Mouse (Mus musculus): ENCODE results near the gene Tpst1.
A peak's percentile ranks its signal among the peaks of the same experiment; 100 is the strongest.

The Tpst1 gene

GRCm38 (mm10) chr5:130149726-130150310, 76.7 kb downstream of the Tpst1 start:
- DNase-seq, result no peak

GRCm38 (mm10) chr5:130154286-130154685, 81.2 kb downstream of the Tpst1 start:
- DNase-seq, result no peak

DNA sequence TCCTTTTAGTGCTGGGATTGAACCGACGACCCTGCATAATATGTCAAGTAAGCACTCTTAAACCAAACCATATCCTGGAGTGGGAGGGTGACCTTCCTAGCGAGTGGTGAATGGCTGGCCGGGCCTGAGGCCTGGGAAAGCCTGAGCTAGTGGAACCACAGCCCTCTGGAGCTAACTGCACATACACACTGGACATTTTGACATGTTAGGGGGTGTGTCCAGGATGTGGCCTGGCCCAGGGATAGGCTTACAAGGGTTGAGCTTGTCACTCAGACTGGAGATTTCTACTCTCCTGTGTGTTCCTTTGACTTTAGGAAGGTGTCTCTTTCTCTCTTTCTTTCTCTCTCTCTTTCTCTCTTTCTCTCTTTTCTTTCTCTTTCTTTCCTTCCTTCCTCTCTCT, 85.4 kb downstream of the Tpst1 start:
- no peak for DNase-seq

GRCm38 (mm10) chr5:130159761-130160201, 86.7 kb downstream of the Tpst1 start:
- no peak for DNase-seq

GRCm38 (mm10) chr5:130163670-130164069, 90.5 kb downstream of the Tpst1 start:
- peak; percentile 80 for DNase-seq

- no peak for DNase-seq
Observed at GRCm38 (mm10) chr5:130165213-130165612, 92.1 kb downstream of the Tpst1 start.

- no peak for DNase-seq
Observed at GRCm38 (mm10) chr5:130169109-130169508, 96.0 kb downstream of the Tpst1 start.

GRCm38 (mm10) chr5:130170666-130171422, 97.7 kb downstream of the Tpst1 start:
- peak; percentile 57 for DNase-seq

DNA sequence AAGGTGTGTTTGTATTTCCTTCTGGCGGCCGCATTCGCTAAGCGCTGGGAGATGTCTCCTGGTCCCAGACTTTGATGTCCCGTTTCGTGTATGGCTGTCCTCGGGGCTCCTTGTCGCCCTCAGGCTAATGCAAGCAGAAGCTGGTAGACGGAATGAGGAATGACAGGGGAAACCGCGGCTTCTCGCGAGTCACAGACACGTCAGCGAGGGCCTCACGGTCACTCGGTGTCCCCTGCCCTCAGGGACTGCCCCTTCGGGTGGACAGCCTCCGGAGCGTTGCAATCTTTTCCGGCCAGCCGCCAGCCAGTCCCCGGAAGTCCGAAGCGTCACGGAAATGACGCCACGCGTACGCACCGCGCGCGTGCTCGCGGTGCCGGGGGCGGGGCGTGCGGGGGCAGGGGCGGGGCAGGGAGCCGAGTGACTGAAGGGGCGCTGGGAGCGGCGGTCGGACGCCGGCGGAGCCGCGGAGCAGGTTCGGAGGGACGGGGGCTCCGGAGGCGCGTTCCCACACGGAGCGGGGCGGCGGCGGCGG, 98.4 kb downstream of the Tpst1 start, which contains the start of gene Rabgef1:
TSS of gene Rabgef1 (plus strand) at position 376 of the 532 bp plus-strand sequence.
- peak; percentile 92 for DNase-seq

- DNase-seq, result peak; percentile 54
Observed at GRCm38 (mm10) chr5:130171956-130172601, 99.0 kb downstream of the Tpst1 start.

GRCm38 (mm10) chr5:130173012-130173411, 99.9 kb downstream of the Tpst1 start:
- DNase-seq, result no peak

DNA sequence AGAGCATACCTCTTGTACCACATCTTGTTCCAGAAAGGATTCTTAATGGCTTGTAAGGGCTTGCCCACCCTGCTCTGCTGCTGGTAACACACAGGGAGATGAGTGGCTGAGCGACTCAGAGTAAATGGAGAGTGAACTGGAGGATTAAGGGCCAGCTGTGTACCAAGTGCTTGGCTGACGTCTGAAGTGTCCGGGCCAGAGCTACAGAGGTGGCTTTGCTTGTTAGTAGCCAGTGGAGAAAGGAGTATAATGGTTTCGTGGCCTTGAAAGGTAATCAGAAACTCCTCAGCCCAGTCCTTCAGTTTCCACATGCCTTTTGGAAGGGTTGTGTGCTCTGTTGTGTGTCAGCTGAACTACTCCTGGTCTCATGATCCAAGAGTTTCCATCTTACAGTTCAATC, 104.7 kb downstream of the Tpst1 start:
- no peak for DNase-seq

GRCm38 (mm10) chr5:130180362-130180761, 107.2 kb downstream of the Tpst1 start:
- DNase-seq, result no peak

DNA sequence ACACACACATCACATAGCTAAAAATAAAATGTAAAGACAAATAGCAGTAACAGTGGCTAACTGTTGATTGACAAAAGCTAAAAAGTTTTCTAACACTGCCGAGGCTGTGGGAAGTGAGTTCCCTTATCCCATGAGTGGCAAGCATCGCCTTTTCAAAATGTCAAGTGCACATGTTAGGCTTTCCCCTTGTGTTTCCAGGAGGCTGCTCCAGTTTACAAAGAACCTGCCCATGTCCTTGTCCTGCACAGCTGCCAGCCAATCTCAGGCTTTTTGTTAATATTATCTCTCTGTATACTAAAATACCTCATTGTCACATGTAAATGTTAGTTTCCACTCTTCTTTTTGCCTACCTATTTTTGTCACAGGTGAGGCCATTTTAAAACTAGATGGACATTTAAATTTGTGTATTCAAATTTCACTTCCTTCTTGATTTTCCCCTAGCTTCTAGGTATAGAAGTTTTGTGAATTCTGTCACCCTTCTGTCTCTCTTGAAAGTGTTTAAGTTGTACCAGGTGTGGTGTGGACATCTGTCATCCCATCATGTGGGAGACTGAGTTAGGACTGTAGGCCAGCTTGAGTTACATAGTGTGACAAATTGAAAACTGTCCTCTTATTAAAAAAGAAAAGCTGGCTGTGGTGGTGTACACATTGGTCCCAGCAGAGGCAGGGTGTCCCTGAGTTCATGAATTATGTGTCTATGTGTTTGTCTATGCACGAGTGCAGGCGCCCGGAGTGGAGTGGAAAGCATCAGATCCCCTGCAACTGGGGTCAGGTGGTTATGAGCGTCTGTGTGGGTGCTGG, 108.8 kb downstream of the Tpst1 start:
- DNase-seq, result no peak

GRCm38 (mm10) chr5:130182541-130182821, 109.4 kb downstream of the Tpst1 start:
- no peak for DNase-seq

DNA sequence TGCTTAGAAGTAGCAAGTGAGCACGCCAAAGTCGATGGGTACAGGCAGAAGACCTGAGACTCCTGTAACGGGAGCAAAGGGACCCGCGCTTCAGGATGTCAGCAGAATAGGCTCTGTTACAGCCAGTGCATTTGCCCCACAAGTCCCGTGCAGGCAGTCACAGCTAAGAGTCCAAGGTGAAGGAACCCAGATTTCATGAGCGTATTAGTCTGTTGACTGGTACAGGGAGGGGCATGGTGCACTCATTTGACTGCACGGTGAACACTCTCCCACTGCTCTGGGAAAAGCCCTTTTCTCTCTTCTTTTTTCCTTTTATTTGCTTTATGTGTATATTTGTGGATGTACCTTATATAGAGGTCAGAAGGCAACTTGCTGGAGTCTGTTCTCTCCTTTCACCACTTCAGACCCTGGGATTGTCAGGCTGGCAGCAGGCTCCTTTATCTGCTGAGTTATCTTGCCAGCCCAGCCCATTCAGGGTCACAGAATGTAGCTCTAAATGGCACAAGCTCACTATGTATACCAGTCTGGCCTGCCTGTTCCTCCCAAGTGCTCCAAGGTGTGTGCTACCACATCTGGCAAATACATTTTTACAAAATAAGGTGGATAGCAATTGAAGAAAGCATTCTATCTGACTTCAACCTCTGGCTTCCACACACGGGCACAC, 111.2 kb downstream of the Tpst1 start:
- DNase-seq, result no peak

DNA sequence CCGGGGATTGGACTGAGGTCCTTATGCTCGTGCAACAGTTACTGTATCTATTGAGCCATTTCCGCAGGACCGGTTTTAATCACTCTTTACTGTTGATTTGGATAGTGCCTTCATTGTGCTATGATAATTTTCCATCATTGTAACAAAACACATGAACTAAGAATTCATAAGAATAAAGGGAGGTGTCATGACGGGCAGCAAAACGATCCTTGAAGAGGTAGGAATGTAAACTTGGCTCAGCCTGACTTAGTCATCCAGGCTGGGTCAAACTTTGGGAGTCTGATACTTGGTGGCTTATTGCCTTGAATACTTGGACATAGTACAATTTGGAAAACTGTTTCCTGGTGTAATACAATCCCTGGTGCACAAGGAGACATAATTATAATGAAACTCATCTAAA, 112.2 kb downstream of the Tpst1 start:
- no peak for DNase-seq
